Mouse (Mus musculus): ENCODE measurements at regions not wholly inside any gene's neighbourhood (a gene's known extent, or its start where the extent isn't known, plus 50 kb on each side); places are given as distances from the start of the nearest gene placed in this dataset.

- peak in 1 of 2 experiments; percentile 34 for DNase-seq (ENCODE audit: low spot score in 2 of 2)
Measured at GRCm38 (mm10) chr4:87570470-87570891, 340.2 kb upstream of the Slc24a2 start.

DNA sequence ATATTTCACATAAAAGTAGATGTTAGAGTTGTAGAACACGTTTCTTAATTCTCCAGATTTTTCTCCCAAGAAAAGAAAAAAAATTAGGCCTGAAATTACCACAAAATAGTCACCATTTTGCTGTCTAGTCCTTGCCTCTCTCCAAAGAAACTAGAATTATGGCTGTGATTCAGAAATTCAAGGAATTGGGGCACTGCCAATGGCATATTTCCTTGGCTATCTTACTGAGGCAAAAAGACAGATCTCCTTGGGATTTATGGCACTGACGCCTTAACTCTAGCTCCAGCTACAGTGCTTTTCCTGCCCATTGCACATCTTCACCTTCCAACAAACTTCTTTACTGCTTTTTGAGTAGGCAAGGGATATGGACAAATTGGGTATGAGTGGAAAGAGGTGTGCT, 336.3 kb upstream of the Slc24a2 start:
- no peak for DNase-seq (ENCODE audit: low spot score in 2 of 2)

GRCm38 (mm10) chr4:87554912-87555311, 324.6 kb upstream of the Slc24a2 start:
- no peak for DNase-seq (ENCODE audit: low spot score in 2 of 2)

All from cerebellum, postnatal 4 days (tissue).